Mouse (Mus musculus) testis, adult 2 months (tissue): ENCODE measurements around the gene Rsph9. TPM values are rescaled to one million over a fixed set of nuclear protein-coding genes. Genes with fewer than 3 reads are reported as not detected.
A peak's percentile ranks its signal among the peaks of the same experiment; 100 is the strongest.

Source experiments
- H3K27ac ChIP-seq: fragments of 200-500 bp; 2 replicates; pipeline ENCODE4 v1.5.1; 2012; ENCODE audit warnings: low read depth, low read length; ENCODE audit not compliant: control insufficient read depth, insufficient read depth
- H3K27me3 ChIP-seq: fragments of 200-500 bp; 2 replicates; pipeline ENCODE4 v1.6.1; 2012; ENCODE audit warnings: mild to moderate bottlenecking, low read length, moderate library complexity; ENCODE audit not compliant: control insufficient read depth, insufficient read depth
- H3K36me3 ChIP-seq: fragments of 200-500 bp; 2 replicates; pipeline ENCODE4 v1.6.1; 2012; ENCODE audit warnings: mild to moderate bottlenecking, low read length; ENCODE audit not compliant: control insufficient read depth, insufficient read depth
- H3K4me1 ChIP-seq: fragments of 200-500 bp; 2 replicates; pipeline ENCODE4 v1.6.1; 2012; ENCODE audit warnings: low read length; ENCODE audit not compliant: control insufficient read depth, insufficient read depth
- H3K4me3 ChIP-seq: fragments of 200-500 bp; 2 replicates; pipeline ENCODE4 v1.5.1; 2012; ENCODE audit warnings: low read depth, mild to moderate bottlenecking, low read length, moderate library complexity, mixed read lengths; ENCODE audit not compliant: control insufficient read depth
- CTCF ChIP-seq: fragments of 200-500 bp; IDR thresholded peaks from 2 replicates; pipeline ENCODE4 v1.5.1; 2012; ENCODE audit warnings: low read depth, mild to moderate bottlenecking, inconsistent platforms, low read length, moderate library complexity; ENCODE audit not compliant: control insufficient read depth, insufficient read depth, insufficient replicate concordance
- POLR2A ChIP-seq: fragments of 200-500 bp; IDR thresholded peaks from 2 replicates; pipeline ENCODE4 v1.6.1; 2012; ENCODE audit warnings: low read depth, mild to moderate bottlenecking, inconsistent platforms, low read length, moderate library complexity; ENCODE audit not compliant: control insufficient read depth
- polyA plus RNA-seq: library from polyadenylated mRNA; depleted of rRNA; stranded (reverse); fragments of >200 nt; gene quantifications from 2 replicates; pipeline ENCODE4 v1.2.3, GENCODE M21; 2012

Gene Rsph9
- polyA plus RNA-seq, 1 experiment: 240 TPM

GRCm38 (mm10) chr17:46139872-46140271 is 4.1 kb downstream of the Rsph9 start:
- Histone ChIP-seq H3K4me1 (peaks cover 6% of the 10 kb centered on the region), H3K27ac (no peak overlapping the region), H3K4me3 (no peak overlapping the region), H3K27me3 (no peaks in the 10 kb centered on the region), H3K36me3 (no peaks in the 10 kb centered on the region; the same call in 1 of the 2 replicates)
- no peak for TF ChIP-seq CTCF
- no peak for TF ChIP-seq POLR2A

GRCm38 (mm10) chr17:46138563-46139236 is 5.3 kb downstream of the Rsph9 start:
- Histone ChIP-seq H3K4me1 (peaks cover 2% of the 10 kb centered on the region), H3K4me3 (no peak overlapping the region), H3K27ac (no peak overlapping the region), H3K36me3 (no peaks in the 10 kb centered on the region; the same call in 1 of the 2 replicates), H3K27me3 (no peaks in the 10 kb centered on the region)
- no peak for TF ChIP-seq CTCF
- TF ChIP-seq POLR2A: no peak

- no peak overlapping the region for H3K27ac ChIP-seq
- no peaks in the 10 kb centered on the region for H3K4me1 ChIP-seq
- no peak overlapping the region for H3K4me3 ChIP-seq
- H3K27me3 ChIP-seq: no peaks in the 10 kb centered on the region
- H3K36me3 ChIP-seq: no peaks in the 10 kb centered on the region; the same call in 1 of the 2 replicates
- TF ChIP-seq CTCF (no peak), POLR2A (no peak)
Observed at GRCm38 (mm10) chr17:46132862-46133261, 11.2 kb downstream of the Rsph9 start.

GRCm38 (mm10) chr17:46132058-46132718 is 11.8 kb downstream of the Rsph9 start:
- H3K4me3 ChIP-seq: no peak overlapping the region
- H3K27ac ChIP-seq: no peak overlapping the region
- H3K27me3 ChIP-seq: no peaks in the 10 kb centered on the region
- TF ChIP-seq POLR2A (no peak), CTCF (peak; percentile 75; the same call in 1 of the 2 replicates)
- no peaks in the 10 kb centered on the region; the same call in 1 of the 2 replicates for H3K36me3 ChIP-seq
- no peaks in the 10 kb centered on the region for H3K4me1 ChIP-seq

- Histone ChIP-seq H3K27ac (no peak overlapping the region), H3K27me3 (no peaks in the 10 kb centered on the region), H3K36me3 (no peaks in the 10 kb centered on the region; the same call in 1 of the 2 replicates), H3K4me1 (no peaks in the 10 kb centered on the region), H3K4me3 (no peak overlapping the region)
- TF ChIP-seq CTCF (no peak), POLR2A (peak; percentile 17; the same call in 1 of the 2 replicates)
Observed at GRCm38 (mm10) chr17:46129741-46130498, 14.1 kb downstream of the Rsph9 start.

GRCm38 (mm10) chr17:46127814-46128493 is 16.1 kb downstream of the Rsph9 start:
- Histone ChIP-seq H3K4me1 (no peaks in the 10 kb centered on the region), H3K36me3 (peaks cover 2% of the 10 kb centered on the region; the same call in 1 of the 2 replicates), H3K27me3 (no peaks in the 10 kb centered on the region), H3K27ac (no peak overlapping the region), H3K4me3 (no peak overlapping the region)
- no peak for TF ChIP-seq CTCF
- TF ChIP-seq POLR2A: no peak

GRCm38 (mm10) chr17:46126608-46127007 is 17.4 kb downstream of the Rsph9 start:
- Histone ChIP-seq H3K27ac (no peak overlapping the region), H3K36me3 (peaks cover 2% of the 10 kb centered on the region; the same call in 1 of the 2 replicates)
- no peak for TF ChIP-seq CTCF
- no peak for TF ChIP-seq POLR2A

More at GRCm38 (mm10) chr17:46126608-46127007, 17.4 kb downstream of the Rsph9 start:
- no peak overlapping the region for H3K4me3 ChIP-seq
- no peaks in the 10 kb centered on the region for H3K4me1 ChIP-seq
- H3K27me3 ChIP-seq: no peaks in the 10 kb centered on the region
